Mouse (Mus musculus): ENCODE results near the gene Bpnt1. TPM values are rescaled to one million over a fixed set of nuclear protein-coding genes. Genes with fewer than 3 reads are reported as not detected.

The Bpnt1 gene
- 28.0 and 32.5 TPM in 2 replicates for polyA plus RNA-seq (2014; fragmentation: Nextera tagmentation; extraction: Ambion mirVana)

- Histone ChIP-seq H3K36me3 (ENCODE audit: control insufficient read depth, insufficient read depth, low read length) (no peaks in the 10 kb centered on the region), H3K4me3 (ENCODE audit: low read depth, low read length) (peak within 1 kb of the TSS; percentile 71), H3K27ac (ENCODE audit: low read length) (peak within 1 kb of the TSS; percentile 72; the same call in 1 of the 2 replicates), H3K9me3 (ENCODE audit: control insufficient read depth, low read depth, low read length) (no peaks in the 10 kb centered on the region), H3K4me1 (ENCODE audit: control insufficient read depth, insufficient read depth, low read length) (peaks cover 7% of the 10 kb centered on the region; the same call in 1 of the 2 replicates), H3K27me3 (ENCODE audit: control insufficient read depth, insufficient read depth, low read length) (no peaks in the 10 kb centered on the region), H3K9ac (replicated peaks; ENCODE audit: low read depth, low read length) (peak within 1 kb of the TSS; percentile 66), H3K4me2 (replicated peaks; ENCODE audit: low read depth, low read length) (peak within 1 kb of the TSS; percentile 44)
- ATAC-seq (ENCODE audit: insufficient number of reproducible peaks, insufficient read depth, low FRiP score, low read depth): peak; percentile 83
- WGBS: under 1% methylated on average over 32 of the region's 32 CpGs
Measured at GRCm38 (mm10) chr1:185331983-185332430, at the start of gene Bpnt1. Gene Bpnt1, plus strand, starts transcription at chr1:185332149.

DNA sequence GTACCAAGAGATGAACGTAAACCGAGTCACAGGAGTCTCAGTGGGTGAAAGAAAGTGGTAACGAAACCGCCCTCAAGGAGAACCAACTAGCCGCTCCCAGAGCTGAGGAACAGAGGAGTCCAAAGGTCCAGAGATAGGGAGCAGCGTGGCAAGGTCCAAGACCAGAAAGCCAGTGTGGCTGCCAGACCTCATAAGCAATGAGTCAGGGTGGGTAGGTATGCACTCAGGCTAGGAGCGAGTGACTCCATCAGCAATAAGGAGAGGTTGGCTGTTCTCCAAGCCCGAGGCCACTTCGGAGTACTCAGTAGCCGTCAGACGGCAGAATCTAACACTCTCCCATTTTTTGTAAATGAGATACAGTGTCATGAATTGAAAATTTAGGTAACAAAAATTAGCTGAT lies 49.1 kb upstream of the Bpnt1 start:
- H3K4me1 ChIP-seq (ENCODE audit: control insufficient read depth, insufficient read depth, low read length): no peaks in the 10 kb centered on the region; the same call in 1 of the 2 replicates
- H3K4me3 ChIP-seq (ENCODE audit: low read depth, low read length): no peak overlapping the region
- no peaks in the 10 kb centered on the region for H3K27me3 ChIP-seq (ENCODE audit: control insufficient read depth, insufficient read depth, low read length)
- no peak overlapping the region for H3K9ac ChIP-seq (replicated peaks; ENCODE audit: low read depth, low read length)
- WGBS: 91% methylated on average over 11 of the region's 11 CpGs
- no peak overlapping the region for H3K4me2 ChIP-seq (replicated peaks; ENCODE audit: low read depth, low read length)
- peaks cover 63% of the 10 kb centered on the region for H3K36me3 ChIP-seq (ENCODE audit: control insufficient read depth, insufficient read depth, low read length)
- no peaks in the 10 kb centered on the region for H3K9me3 ChIP-seq (ENCODE audit: control insufficient read depth, low read depth, low read length)
- ATAC-seq (ENCODE audit: insufficient number of reproducible peaks, insufficient read depth, low FRiP score, low read depth): no peak
- no peak overlapping the region for H3K27ac ChIP-seq (ENCODE audit: low read length)

DNA sequence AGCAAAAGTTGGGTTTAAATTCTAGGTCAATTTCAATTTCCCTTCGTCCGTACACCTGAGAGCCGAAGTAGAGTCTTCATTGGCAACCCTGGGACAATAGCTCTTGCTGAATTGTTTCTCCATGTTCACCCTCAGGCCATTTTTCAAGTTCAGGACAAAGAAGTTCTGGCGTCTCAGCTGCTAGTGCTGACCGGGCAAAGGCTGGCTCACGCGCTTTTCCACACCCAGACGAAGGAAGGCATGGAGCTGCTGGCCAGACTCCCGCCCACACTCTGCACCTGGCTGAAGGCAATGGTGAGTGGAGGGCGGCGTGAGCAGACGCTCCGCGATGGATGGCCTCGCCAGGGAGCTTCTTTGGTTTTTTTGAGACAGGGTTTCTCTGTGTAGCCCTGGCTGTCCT lies 48.7 kb upstream of the Bpnt1 start:
- WGBS: 93% methylated on average over 15 of the region's 15 CpGs
- ATAC-seq (ENCODE audit: insufficient number of reproducible peaks, insufficient read depth, low FRiP score, low read depth): no peak
- no peak overlapping the region for H3K9ac ChIP-seq (replicated peaks; ENCODE audit: low read depth, low read length)
- H3K9me3 ChIP-seq (ENCODE audit: control insufficient read depth, low read depth, low read length): no peaks in the 10 kb centered on the region
- H3K27me3 ChIP-seq (ENCODE audit: control insufficient read depth, insufficient read depth, low read length): no peaks in the 10 kb centered on the region
- peaks cover 60% of the 10 kb centered on the region for H3K36me3 ChIP-seq (ENCODE audit: control insufficient read depth, insufficient read depth, low read length)
- H3K4me3 ChIP-seq (ENCODE audit: low read depth, low read length): no peak overlapping the region
- H3K4me2 ChIP-seq (replicated peaks; ENCODE audit: low read depth, low read length): no peak overlapping the region
- H3K27ac ChIP-seq (ENCODE audit: low read length): no peak overlapping the region
- no peaks in the 10 kb centered on the region; the same call in 1 of the 2 replicates for H3K4me1 ChIP-seq (ENCODE audit: control insufficient read depth, insufficient read depth, low read length)

DNA sequence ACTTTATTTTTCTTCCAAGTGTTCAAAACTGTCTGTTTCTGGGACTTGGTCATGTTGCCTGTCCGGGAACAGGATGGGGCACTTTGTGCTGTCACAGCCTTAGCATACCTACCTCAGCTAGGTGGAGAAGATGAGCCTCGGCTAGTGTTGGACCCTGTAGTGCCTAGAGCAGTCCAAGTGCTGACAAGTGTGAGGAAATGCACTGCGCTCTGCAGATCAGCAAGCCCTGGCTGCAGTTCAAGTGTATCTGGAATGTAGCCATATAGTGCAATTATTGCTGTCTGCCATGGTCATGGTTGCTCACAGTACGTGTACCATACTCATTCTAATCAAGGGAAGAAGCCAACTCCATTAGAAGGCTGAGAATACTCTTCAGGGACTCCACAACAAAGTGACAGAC lies 47.2 kb upstream of the Bpnt1 start:
- H3K36me3 ChIP-seq (ENCODE audit: control insufficient read depth, insufficient read depth, low read length): peaks cover 47% of the 10 kb centered on the region
- ATAC-seq (ENCODE audit: insufficient number of reproducible peaks, insufficient read depth, low FRiP score, low read depth): 0 out of 2 replicates have a peak, but pooled peaks have one; percentile 34
- H3K27me3 ChIP-seq (ENCODE audit: control insufficient read depth, insufficient read depth, low read length): no peaks in the 10 kb centered on the region
- no peak overlapping the region for H3K4me2 ChIP-seq (replicated peaks; ENCODE audit: low read depth, low read length)
- H3K9ac ChIP-seq (replicated peaks; ENCODE audit: low read depth, low read length): no peak overlapping the region
- 64% methylated on average over 4 of the region's 4 CpGs for whole genome bisulfite sequencing
- no peak overlapping the region for H3K4me3 ChIP-seq (ENCODE audit: low read depth, low read length)
- no peak overlapping the region for H3K27ac ChIP-seq (ENCODE audit: low read length)
- H3K4me1 ChIP-seq (ENCODE audit: control insufficient read depth, insufficient read depth, low read length): no peaks in the 10 kb centered on the region; the same call in 1 of the 2 replicates
- H3K9me3 ChIP-seq (ENCODE audit: control insufficient read depth, low read depth, low read length): no peaks in the 10 kb centered on the region

DNA sequence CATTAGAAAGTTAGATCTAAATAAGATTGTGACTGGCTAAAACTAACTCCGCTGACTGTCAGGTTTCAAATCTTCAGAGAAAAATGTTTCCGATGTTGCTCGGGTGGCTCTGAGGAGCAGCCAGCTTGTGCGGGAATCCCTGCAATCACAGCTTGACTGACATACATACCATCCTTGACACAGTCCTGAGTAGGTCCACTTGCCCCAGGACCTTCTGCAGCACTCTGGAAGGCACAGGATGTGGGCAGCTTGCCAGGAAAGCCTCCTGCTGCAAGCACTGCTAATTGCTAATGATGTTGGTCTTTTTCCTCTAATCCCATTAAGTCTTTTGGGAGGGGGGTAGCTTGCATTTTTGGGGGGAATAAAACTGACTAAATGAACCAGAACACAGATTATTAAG lies 46.8 kb upstream of the Bpnt1 start:
- Histone ChIP-seq H3K9ac (replicated peaks; ENCODE audit: low read depth, low read length) (no peak overlapping the region), H3K4me1 (ENCODE audit: control insufficient read depth, insufficient read depth, low read length) (no peaks in the 10 kb centered on the region; the same call in 1 of the 2 replicates), H3K4me2 (replicated peaks; ENCODE audit: low read depth, low read length) (no peak overlapping the region), H3K27me3 (ENCODE audit: control insufficient read depth, insufficient read depth, low read length) (no peaks in the 10 kb centered on the region), H3K4me3 (ENCODE audit: low read depth, low read length) (no peak overlapping the region), H3K9me3 (ENCODE audit: control insufficient read depth, low read depth, low read length) (no peaks in the 10 kb centered on the region), H3K36me3 (ENCODE audit: control insufficient read depth, insufficient read depth, low read length) (peaks cover 51% of the 10 kb centered on the region), H3K27ac (ENCODE audit: low read length) (no peak overlapping the region)
- WGBS: 82% methylated on average over 4 of the region's 4 CpGs
- ATAC-seq (ENCODE audit: insufficient number of reproducible peaks, insufficient read depth, low FRiP score, low read depth): no peak

DNA sequence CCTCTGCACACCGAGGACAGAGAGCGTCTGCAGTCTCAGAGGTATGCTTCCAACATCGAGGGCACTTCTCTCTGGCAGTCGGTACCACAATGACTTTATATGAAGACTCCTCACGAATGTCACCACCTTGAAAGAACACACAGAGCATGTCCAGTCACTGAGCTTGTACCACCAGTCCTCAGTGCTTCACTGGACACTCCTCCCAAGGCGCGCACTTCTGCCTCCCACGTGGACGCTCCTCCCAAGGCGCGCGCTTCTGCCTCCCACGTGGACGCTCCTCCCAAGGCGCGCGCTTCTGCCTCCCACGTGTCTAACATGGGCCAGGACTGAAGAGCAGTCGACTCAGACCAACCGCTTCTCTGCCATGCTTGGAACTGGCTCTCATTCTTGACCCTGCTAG lies 44.9 kb upstream of the Bpnt1 start:
- Histone ChIP-seq H3K4me3 (ENCODE audit: low read depth, low read length) (no peak overlapping the region), H3K27me3 (ENCODE audit: control insufficient read depth, insufficient read depth, low read length) (no peaks in the 10 kb centered on the region), H3K9ac (replicated peaks; ENCODE audit: low read depth, low read length) (no peak overlapping the region), H3K27ac (ENCODE audit: low read length) (no peak overlapping the region), H3K4me2 (replicated peaks; ENCODE audit: low read depth, low read length) (no peak overlapping the region), H3K4me1 (ENCODE audit: control insufficient read depth, insufficient read depth, low read length) (no peaks in the 10 kb centered on the region; the same call in 1 of the 2 replicates), H3K36me3 (ENCODE audit: control insufficient read depth, insufficient read depth, low read length) (peaks cover 60% of the 10 kb centered on the region), H3K9me3 (ENCODE audit: control insufficient read depth, low read depth, low read length) (no peaks in the 10 kb centered on the region)
- 89% methylated on average over 20 of the region's 20 CpGs for WGBS
- no peak for ATAC-seq (ENCODE audit: insufficient number of reproducible peaks, insufficient read depth, low FRiP score, low read depth)

DNA sequence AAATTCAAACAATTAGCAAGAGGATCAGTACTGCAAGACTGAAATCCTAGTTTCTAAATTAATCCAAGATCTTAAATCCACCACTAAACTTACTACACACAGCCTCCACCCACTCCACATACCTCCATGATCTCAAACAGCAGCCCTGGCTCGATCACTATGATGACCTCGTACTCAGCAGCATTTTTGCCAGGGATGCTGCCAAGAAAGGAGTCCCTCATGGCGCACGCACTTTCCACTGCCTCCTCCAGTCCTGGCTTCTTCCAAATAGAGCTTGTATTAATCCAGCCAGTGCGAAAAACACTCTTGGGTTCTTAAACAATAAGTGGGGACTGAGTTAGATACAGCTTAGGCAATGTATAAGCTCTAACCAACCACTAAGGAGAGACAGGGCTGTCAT lies 42.7 kb upstream of the Bpnt1 start:
- Histone ChIP-seq H3K4me1 (ENCODE audit: control insufficient read depth, insufficient read depth, low read length) (no peaks in the 10 kb centered on the region; the same call in 1 of the 2 replicates), H3K36me3 (ENCODE audit: control insufficient read depth, insufficient read depth, low read length) (peaks cover 62% of the 10 kb centered on the region), H3K9ac (replicated peaks; ENCODE audit: low read depth, low read length) (no peak overlapping the region), H3K27ac (ENCODE audit: low read length) (no peak overlapping the region), H3K27me3 (ENCODE audit: control insufficient read depth, insufficient read depth, low read length) (no peaks in the 10 kb centered on the region), H3K4me3 (ENCODE audit: low read depth, low read length) (no peak overlapping the region), H3K9me3 (ENCODE audit: control insufficient read depth, low read depth, low read length) (no peaks in the 10 kb centered on the region), H3K4me2 (replicated peaks; ENCODE audit: low read depth, low read length) (no peak overlapping the region)
- 85% methylated on average over 5 of the region's 5 CpGs for WGBS
- no peak for ATAC-seq (ENCODE audit: insufficient number of reproducible peaks, insufficient read depth, low FRiP score, low read depth)

- no peaks in the 10 kb centered on the region for H3K27me3 ChIP-seq (ENCODE audit: control insufficient read depth, insufficient read depth, low read length)
- peaks cover 66% of the 10 kb centered on the region for H3K36me3 ChIP-seq (ENCODE audit: control insufficient read depth, insufficient read depth, low read length)
- no peak overlapping the region for H3K4me3 ChIP-seq (ENCODE audit: low read depth, low read length)
- 90% methylated on average over 4 of the region's 4 CpGs for WGBS
- H3K27ac ChIP-seq (ENCODE audit: low read length): no peak overlapping the region
- ATAC-seq (ENCODE audit: insufficient number of reproducible peaks, insufficient read depth, low FRiP score, low read depth): no peak
- H3K9me3 ChIP-seq (ENCODE audit: control insufficient read depth, low read depth, low read length): no peaks in the 10 kb centered on the region
- H3K9ac ChIP-seq (replicated peaks; ENCODE audit: low read depth, low read length): no peak overlapping the region
- no peak overlapping the region for H3K4me2 ChIP-seq (replicated peaks; ENCODE audit: low read depth, low read length)
- no peaks in the 10 kb centered on the region for H3K4me1 ChIP-seq (ENCODE audit: control insufficient read depth, insufficient read depth, low read length)
Measured at GRCm38 (mm10) chr1:185291336-185291735, 40.6 kb upstream of the Bpnt1 start.
